Mouse (Mus musculus) kidney, embryonic 15.5 days (tissue): ENCODE measurements around the gene Cdc42ep3. TPM values are rescaled to one million over a fixed set of nuclear protein-coding genes. Genes with fewer than 3 reads are reported as not detected.

Experiments used
- ATAC-seq: fragments of 200-750 bp; cut with Nextera tagmentation; replicated peaks from 2 replicates; pipeline ENCODE4 v1.8.0; 2017; ENCODE audit warnings: moderate TSS enrichment; ENCODE audit not compliant: low FRiP score
- H3K27ac ChIP-seq: fragments of 300-500 bp; sonication (generic); 2 replicates; pipeline ENCODE4 v1.5.1; 2015; ENCODE audit warnings: mild to moderate bottlenecking, inconsistent platforms
- H3K27me3 ChIP-seq: fragments of 300-500 bp; sonication (generic); 2 replicates; pipeline ENCODE4 v1.6.1; 2015; ENCODE audit warnings: inconsistent platforms
- H3K36me3 ChIP-seq: fragments of 300-500 bp; sonication (generic); 2 replicates; pipeline ENCODE4 v1.6.1; 2015; ENCODE audit warnings: inconsistent platforms
- H3K4me1 ChIP-seq: fragments of 300-500 bp; sonication (generic); 2 replicates; pipeline ENCODE4 v1.6.1; 2015; ENCODE audit warnings: inconsistent platforms
- H3K4me2 ChIP-seq: fragments of 300-500 bp; sonication (generic); 2 replicates; pipeline ENCODE4 v1.6.1; 2015; ENCODE audit warnings: moderate library complexity, mild to moderate bottlenecking, inconsistent platforms
- H3K4me3 ChIP-seq: fragments of 300-500 bp; sonication (generic); replicated peaks from 2 replicates; pipeline ENCODE4 v1.5.1; 2015; ENCODE audit warnings: mild to moderate bottlenecking, inconsistent platforms
- H3K9ac ChIP-seq: fragments of 300-500 bp; sonication (generic); 2 replicates; pipeline ENCODE4 v1.6.1; 2015; ENCODE audit warnings: mild to moderate bottlenecking, inconsistent platforms
- H3K9me3 ChIP-seq: fragments of 300-500 bp; sonication (generic); replicated peaks from 2 replicates; pipeline ENCODE4 v1.6.1; 2016; ENCODE audit warnings: inconsistent platforms
- WGBS: fragments of 180-500 bp; shearing (Covaris S2); methylation state at CpG from one replicate; pipeline ENCODE4 v1.1.7; 2015; ENCODE audit warnings: mixed read lengths; 5-methylcytosine and 5-hydroxymethylcytosine counted together
- polyA plus RNA-seq: library from polyadenylated mRNA; unstranded; fragments of >200 nt; fragmentation: Nextera tagmentation; extraction: Ambion mirVana; gene quantifications from 2 replicates; pipeline ENCODE4 v1.2.1, GENCODE M21; 2015

The Cdc42ep3 gene
- polyA plus RNA-seq, 1 experiment from 2014 or later = 47.9 TPM

DNA sequence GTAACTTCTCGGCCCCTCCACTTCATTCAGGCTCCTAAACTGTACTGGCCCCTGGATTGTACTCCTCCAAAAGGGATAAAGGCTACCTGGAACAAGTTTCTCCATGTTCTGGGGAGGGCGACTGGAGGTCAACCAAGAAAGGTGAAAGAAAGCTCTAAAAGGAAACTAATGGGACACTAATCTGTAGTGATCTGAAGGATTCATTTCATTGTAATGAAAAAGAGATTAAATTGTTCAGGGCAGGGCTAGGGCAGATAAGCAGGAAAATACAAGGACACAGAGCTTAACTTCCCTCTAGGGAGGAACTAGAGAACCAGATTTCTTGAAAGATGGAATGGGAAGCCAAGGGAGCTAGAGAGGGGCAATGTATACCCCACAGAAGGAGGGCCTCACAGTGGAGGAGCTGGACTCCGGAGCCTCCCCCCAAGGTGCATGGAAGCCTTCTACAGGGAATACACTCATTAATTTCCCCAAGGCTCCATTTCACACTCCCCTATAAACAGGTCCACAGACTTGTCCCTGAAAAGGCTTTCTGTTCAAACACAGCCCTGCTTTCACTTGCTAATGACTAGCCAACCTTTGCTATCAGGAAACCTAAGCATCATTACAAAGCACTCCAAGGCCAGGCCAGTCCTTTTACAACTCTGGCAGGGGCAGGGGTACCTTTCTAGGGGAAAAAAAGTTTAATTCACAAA, 12.1 kb downstream of the Cdc42ep3 start:
- H3K4me1 ChIP-seq = peaks cover 10% of the 10 kb centered on the region; the same call in 1 of the 2 replicates
- no peaks in the 10 kb centered on the region for H3K36me3 ChIP-seq
- no peaks in the 10 kb centered on the region for H3K9me3 ChIP-seq
- H3K4me2 ChIP-seq = no peak overlapping the region
- no peak overlapping the region for H3K27ac ChIP-seq
- 64% methylated on average over 3 of the region's 3 CpGs for WGBS
- no peaks in the 10 kb centered on the region for H3K27me3 ChIP-seq
- ATAC-seq = no peak
- H3K9ac ChIP-seq = no peak overlapping the region
- no peak overlapping the region for H3K4me3 ChIP-seq

DNA sequence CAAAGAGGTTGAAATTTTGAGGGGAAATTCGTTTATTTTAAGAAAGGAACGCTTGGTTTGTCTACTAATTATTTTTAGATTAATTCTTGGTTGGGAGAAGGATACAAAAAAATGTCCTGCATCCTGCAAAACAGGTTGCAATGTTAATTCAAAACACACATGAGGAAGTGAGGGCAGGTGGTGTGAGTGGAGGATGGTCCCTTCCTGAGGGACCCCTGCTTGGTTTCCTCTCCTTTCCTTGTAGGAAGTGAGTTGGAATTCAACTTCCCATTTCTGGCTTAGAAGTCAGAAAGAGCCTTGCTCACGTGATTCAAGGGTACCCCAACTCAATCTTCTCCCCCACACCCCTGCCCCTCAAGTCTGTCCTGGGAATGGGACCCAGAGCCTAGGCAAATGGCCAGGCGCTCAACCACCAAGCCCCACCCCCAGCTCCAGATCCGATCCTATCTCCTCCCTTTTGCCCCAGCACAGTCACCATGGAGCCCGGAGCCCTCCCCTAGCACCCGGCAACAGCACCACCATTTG, 12.9 kb downstream of the Cdc42ep3 start:
- no peak overlapping the region for H3K4me2 ChIP-seq
- no peak for ATAC-seq
- 74% methylated on average over 7 of the region's 7 CpGs for WGBS

DNA sequence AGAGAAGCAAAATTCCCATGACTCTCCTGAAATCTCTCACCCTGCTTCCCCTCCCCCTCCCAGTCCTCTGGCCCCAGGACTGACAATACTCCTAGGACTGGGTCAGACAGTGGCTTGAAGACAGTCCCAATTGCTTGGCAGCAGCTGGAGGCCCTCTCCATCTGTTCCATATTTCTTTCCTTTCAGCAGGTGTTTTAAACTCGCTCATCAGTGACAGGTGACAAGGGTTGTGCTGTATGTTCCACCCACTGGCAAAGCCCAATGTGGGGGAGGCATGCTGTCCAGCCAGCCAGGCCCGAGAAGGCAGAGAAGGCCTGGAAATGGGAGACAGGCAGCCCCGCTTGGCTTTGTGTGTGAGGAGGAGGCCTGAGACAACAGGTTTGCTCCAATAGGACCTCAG, 17.4 kb downstream of the Cdc42ep3 start:
- Histone ChIP-seq H3K4me2 (no peak overlapping the region), H3K36me3 (peaks cover 21% of the 10 kb centered on the region; the same call in 1 of the 2 replicates), H3K27me3 (no peaks in the 10 kb centered on the region), H3K9ac (no peak overlapping the region), H3K4me3 (no peak overlapping the region), H3K9me3 (no peaks in the 10 kb centered on the region), H3K4me1 (0 out of 2 replicates have a peak, but pooled peaks cover under 1% of the 10 kb centered on the region), H3K27ac (no peak overlapping the region)
- ATAC-seq = 0 out of 2 replicates have a peak, but pooled peaks have one; percentile 43
- WGBS = 51% methylated on average over 3 of the region's 3 CpGs

More for the DNA sequence above, 12.9 kb downstream of the Cdc42ep3 start:
- H3K27me3 ChIP-seq = no peaks in the 10 kb centered on the region
- H3K4me1 ChIP-seq = peaks cover 8% of the 10 kb centered on the region; the same call in 1 of the 2 replicates
- H3K36me3 ChIP-seq = no peaks in the 10 kb centered on the region
- H3K4me3 ChIP-seq = no peak overlapping the region
- no peaks in the 10 kb centered on the region for H3K9me3 ChIP-seq
- no peak overlapping the region for H3K27ac ChIP-seq
- no peak overlapping the region for H3K9ac ChIP-seq

DNA sequence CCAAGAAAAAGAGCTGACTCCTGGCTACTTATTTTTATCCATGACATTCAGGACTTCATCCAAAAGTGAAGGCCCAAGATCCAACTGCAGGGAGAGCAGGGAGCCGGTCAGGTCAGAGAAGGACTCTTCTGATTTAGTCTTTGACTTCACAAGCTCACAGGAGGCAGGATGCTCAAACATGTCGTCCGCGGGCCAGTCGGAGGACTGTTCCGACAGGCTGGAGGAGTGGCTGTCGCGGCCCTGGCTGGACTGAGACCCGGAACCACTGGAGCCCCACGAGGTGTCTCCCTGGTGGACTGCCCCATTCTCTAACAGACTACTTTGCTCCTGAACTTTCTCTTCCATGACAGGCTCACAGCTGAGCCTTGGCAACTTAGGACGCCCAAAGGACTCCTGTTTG, 20.2 kb downstream of the Cdc42ep3 start:
- Histone ChIP-seq H3K27ac (no peak overlapping the region), H3K9ac (no peak overlapping the region), H3K27me3 (no peaks in the 10 kb centered on the region), H3K4me1 (no peaks in the 10 kb centered on the region), H3K4me2 (no peak overlapping the region), H3K9me3 (no peaks in the 10 kb centered on the region), H3K36me3 (peaks cover 21% of the 10 kb centered on the region; the same call in 1 of the 2 replicates), H3K4me3 (no peak overlapping the region)
- WGBS = 87% methylated on average over 11 of the region's 11 CpGs
- no peak for ATAC-seq

DNA sequence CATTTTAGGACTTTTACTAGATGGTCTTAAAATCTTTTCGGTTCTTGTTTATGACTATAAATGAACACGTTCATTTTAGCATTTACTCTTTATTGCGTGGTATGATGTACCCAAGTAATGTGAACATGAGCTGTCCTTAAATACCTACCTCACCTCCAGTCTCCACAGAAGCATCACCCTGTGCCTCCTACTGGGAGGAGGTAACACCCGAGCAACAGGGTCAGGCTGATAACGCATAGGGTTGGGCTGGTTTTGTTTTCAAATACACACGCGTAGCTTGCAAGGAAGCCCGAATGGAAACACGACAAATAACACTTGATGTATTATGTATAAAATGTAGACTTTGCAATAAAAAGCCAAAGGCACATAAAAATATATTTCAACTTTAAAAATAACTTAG, 21.2 kb downstream of the Cdc42ep3 start:
- Histone ChIP-seq H3K9me3 (no peaks in the 10 kb centered on the region), H3K4me1 (no peaks in the 10 kb centered on the region), H3K27ac (no peak overlapping the region), H3K36me3 (peaks cover 21% of the 10 kb centered on the region; the same call in 1 of the 2 replicates), H3K4me2 (no peak overlapping the region), H3K9ac (no peak overlapping the region), H3K4me3 (no peak overlapping the region), H3K27me3 (no peaks in the 10 kb centered on the region)
- WGBS = 90% methylated on average over 9 of the region's 9 CpGs
- ATAC-seq = no peak

DNA sequence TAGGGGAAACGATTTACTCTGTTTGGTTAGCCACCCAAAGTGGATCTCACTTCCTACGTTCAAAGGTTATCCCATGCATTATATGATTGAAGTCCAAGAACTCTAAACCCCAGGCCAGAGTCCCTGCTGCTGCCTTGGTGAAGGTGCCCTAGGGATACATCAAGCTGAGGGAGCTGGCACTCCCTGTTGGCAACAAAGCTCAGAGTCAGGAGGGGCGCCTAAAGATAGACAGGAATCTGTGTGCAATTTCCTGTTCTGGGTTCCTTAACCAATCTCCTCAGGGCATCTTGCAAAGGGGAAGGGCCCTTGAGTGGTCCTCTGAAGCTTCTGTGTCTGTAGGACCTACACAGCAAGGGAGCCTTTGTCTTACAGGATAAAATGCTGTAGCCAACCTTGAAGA, 22.0 kb downstream of the Cdc42ep3 start:
- Histone ChIP-seq H3K4me2 (no peak overlapping the region), H3K36me3 (peaks cover 21% of the 10 kb centered on the region; the same call in 1 of the 2 replicates), H3K9ac (no peak overlapping the region), H3K4me1 (no peaks in the 10 kb centered on the region), H3K27ac (no peak overlapping the region), H3K4me3 (no peak overlapping the region), H3K9me3 (no peaks in the 10 kb centered on the region), H3K27me3 (no peaks in the 10 kb centered on the region)
- WGBS = 78% methylated on average over 3 of the region's 3 CpGs
- no peak for ATAC-seq

DNA sequence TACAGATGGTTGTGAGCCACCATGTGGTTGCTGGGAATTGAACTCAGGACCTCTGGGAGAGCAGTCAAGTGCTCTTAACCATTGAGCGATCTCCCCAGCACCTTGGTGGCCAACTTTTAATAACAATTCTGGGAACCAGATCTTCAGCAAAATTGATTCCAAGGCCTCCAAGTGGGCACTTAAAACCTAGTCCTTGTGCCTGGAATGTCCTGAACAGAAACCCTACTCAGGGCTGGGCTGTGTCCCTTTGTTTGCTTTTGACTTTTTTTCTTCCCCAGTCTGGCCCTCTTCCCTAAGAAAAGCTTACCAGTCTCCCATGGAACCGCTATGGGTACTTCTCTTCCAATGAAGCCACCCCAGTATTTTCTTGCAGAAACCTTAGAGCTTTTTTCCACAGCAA, 24.5 kb downstream of the Cdc42ep3 start:
- no peaks in the 10 kb centered on the region for H3K9me3 ChIP-seq
- no peaks in the 10 kb centered on the region for H3K4me1 ChIP-seq
- H3K4me3 ChIP-seq = no peak overlapping the region
- peaks cover 20% of the 10 kb centered on the region; the same call in 1 of the 2 replicates for H3K36me3 ChIP-seq
- no peak for ATAC-seq
- H3K27me3 ChIP-seq = no peaks in the 10 kb centered on the region
- no peak overlapping the region for H3K4me2 ChIP-seq
- H3K9ac ChIP-seq = no peak overlapping the region
- H3K27ac ChIP-seq = no peak overlapping the region
- WGBS = 96% methylated on average over 2 of the region's 2 CpGs

DNA sequence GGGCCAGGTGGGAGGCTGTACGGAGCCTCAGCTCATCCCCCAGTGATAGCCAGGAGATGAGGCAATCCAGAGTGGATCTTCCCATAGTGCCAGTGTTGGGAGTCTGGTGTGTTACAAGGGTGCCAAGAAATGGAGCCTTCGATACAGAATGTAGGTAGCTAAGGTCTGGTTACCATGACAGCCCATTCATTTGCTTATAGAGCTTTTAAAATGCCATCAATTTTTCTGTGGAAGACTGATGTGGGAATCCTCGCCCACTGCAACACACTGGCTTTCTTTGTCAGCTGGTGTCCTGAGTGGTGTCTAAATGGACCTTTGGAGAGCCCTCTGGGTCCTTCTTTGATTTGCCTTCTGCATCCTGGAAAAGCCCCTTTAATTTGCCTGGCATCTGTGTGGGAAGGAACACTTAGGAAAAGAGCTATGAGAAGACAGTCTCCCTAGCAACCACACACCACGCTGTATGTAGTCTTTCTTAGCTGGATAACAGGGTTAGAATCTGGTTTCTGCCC, 28.0 kb downstream of the Cdc42ep3 start:
- Histone ChIP-seq H3K4me3 (no peak overlapping the region), H3K4me2 (no peak overlapping the region), H3K36me3 (no peaks in the 10 kb centered on the region), H3K27me3 (no peaks in the 10 kb centered on the region), H3K9me3 (no peaks in the 10 kb centered on the region), H3K4me1 (no peaks in the 10 kb centered on the region), H3K9ac (no peak overlapping the region), H3K27ac (no peak overlapping the region)
- ATAC-seq = no peak
- WGBS = 86% methylated on average over 4 of the region's 4 CpGs

DNA sequence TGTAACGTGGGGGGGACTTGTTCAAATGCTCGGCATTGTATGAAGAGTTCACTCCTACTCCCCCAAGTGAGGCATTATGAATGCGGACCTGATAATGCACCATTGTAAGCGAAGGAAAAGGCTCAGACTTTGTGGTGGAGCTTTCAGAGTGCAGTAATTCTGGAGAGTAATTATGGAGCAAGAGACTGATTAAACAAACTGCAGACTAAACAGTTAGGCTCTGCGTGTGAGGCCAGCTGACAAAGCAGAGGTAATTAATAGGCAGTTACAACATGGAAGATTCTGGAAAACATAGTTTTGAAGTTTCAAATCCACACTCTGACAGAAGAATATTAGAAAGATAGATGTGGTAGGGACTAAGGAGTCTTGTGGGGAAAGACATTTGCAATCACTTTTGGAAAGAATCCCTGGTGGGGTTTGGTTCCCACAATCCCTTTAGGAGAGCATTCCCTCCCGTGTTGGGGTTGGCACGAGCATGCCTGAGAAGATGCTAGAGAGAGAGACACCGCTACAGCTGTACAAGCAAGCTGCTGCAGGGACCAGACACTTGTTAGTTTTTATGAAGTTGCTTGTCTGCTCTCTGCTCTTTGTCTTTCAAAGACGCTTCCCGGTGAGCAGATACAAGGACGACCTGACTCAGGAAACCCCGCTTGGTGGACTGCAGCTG, 37.7 kb downstream of the Cdc42ep3 start:
- no peak for ATAC-seq

DNA sequence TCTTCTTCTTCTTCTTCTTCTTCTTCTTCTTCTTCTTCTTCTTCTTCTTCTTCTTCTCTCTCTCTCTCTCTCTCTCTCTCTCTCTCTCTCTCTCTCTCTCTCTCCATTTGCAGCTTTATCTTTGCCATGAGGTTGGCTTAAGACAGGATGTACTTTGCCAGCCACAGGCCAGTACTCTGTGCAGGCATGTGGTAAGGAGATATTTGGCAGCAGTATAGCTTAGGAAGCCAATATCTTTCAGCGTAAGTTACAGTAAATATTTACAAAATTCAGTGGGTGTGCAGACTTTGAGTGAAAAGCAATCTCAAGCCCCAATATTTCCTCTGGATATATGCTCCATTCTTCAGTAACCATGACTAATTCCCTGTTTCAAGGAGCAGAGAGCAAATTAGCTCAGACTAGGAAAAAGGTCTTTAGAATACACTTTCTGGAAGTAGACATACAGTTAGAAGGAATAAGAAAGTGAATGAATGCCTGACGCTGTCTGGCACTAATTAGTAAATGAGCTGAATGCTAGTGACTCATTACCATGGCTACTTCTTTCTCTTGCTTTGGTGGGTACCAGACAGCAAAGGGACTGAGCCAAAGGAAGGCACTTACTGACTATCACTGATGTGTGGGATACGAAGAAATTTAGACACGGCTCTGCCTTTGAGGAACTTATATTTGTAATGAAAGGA, 39.3 kb downstream of the Cdc42ep3 start:
- Histone ChIP-seq H3K4me1 (no peaks in the 10 kb centered on the region), H3K27me3 (no peaks in the 10 kb centered on the region), H3K4me3 (no peak overlapping the region), H3K36me3 (no peaks in the 10 kb centered on the region), H3K4me2 (no peak overlapping the region), H3K27ac (no peak overlapping the region), H3K9ac (no peak overlapping the region), H3K9me3 (no peaks in the 10 kb centered on the region)
- 91% methylated on average over 4 of the region's 4 CpGs for WGBS
- ATAC-seq = no peak

More for the DNA sequence above, 37.7 kb downstream of the Cdc42ep3 start:
- H3K4me2 ChIP-seq = no peak overlapping the region
- H3K36me3 ChIP-seq = no peaks in the 10 kb centered on the region
- H3K9me3 ChIP-seq = no peaks in the 10 kb centered on the region
- no peaks in the 10 kb centered on the region for H3K4me1 ChIP-seq
- H3K27ac ChIP-seq = no peak overlapping the region
- no peaks in the 10 kb centered on the region for H3K27me3 ChIP-seq
- WGBS = 67% methylated on average over 12 of the region's 12 CpGs
- H3K9ac ChIP-seq = no peak overlapping the region
- H3K4me3 ChIP-seq = no peak overlapping the region

DNA sequence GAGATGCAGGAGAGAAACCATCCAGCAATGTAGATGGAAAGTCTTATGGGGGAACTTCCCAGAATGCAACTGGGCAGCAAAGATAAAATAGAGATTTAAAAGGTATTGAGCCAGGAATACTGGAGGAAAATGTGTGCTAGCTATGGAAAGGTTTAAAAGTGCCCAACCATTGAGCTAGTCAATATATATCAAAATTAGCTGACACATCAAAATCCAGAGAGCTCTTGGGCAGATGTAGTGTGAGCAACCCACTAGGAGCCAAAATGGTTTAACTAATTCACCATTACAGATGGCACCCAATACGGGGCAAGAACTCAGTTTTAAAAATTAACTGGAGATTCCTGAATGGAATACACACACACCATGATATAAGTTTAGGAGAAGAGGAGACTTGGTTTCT, 44.4 kb downstream of the Cdc42ep3 start:
- no peak for ATAC-seq
- no peak overlapping the region for H3K4me2 ChIP-seq
- no peak overlapping the region for H3K27ac ChIP-seq
- H3K27me3 ChIP-seq = no peaks in the 10 kb centered on the region
- no peaks in the 10 kb centered on the region for H3K36me3 ChIP-seq
- no peaks in the 10 kb centered on the region for H3K4me1 ChIP-seq
- no peaks in the 10 kb centered on the region for H3K9me3 ChIP-seq
- no peak overlapping the region for H3K4me3 ChIP-seq
- no peak overlapping the region for H3K9ac ChIP-seq
- 84% methylated on average over 1 of the region's 1 CpGs for WGBS

DNA sequence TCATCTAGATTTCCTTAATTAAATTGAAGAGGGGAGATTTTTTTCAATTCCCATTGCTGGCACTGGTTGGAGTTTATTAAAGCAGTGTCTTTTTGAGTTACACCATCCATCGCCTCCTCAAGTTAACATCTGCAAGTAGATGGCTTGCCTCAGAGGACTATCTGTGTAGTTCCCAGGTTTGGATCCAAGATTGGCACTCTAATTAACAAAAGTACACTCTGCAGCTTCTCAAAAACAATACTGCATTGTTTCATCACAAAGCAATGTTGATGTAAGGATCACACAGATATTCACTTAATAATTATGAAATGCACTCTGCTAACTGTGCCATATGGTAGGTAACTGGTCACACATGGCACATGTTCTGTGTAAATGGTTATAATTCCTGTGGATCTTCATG, 45.4 kb downstream of the Cdc42ep3 start:
- Histone ChIP-seq H3K27ac (no peak overlapping the region), H3K4me2 (no peak overlapping the region), H3K9me3 (no peaks in the 10 kb centered on the region), H3K27me3 (no peaks in the 10 kb centered on the region), H3K9ac (no peak overlapping the region), H3K36me3 (no peaks in the 10 kb centered on the region), H3K4me1 (no peaks in the 10 kb centered on the region), H3K4me3 (no peak overlapping the region)
- ATAC-seq = no peak
- 94% methylated on average over 1 of the region's 1 CpGs for WGBS
